Mouse (Mus musculus) ovary, postnatal 36 days (tissue): ENCODE measurements around the gene Pdgfa.

Source experiments
- DNase-seq: peaks from one replicate; pipeline ENCODE4 v3.0.0; 2022; ENCODE audit warnings: low spot score, mixed read lengths

The Pdgfa gene

GRCm38 (mm10) chr5:138953986-138954385 is 43.2 kb downstream of the Pdgfa start:
- DNase-seq, result no peak

GRCm38 (mm10) chr5:138952969-138953368 is 44.2 kb downstream of the Pdgfa start:
- DNase-seq, result no peak

GRCm38 (mm10) chr5:138951305-138951704 is 45.9 kb downstream of the Pdgfa start:
- DNase-seq, result no peak

GRCm38 (mm10) chr5:138949165-138949564 is 48.0 kb downstream of the Pdgfa start:
- no peak for DNase-seq

GRCm38 (mm10) chr5:138948031-138948980 is 48.9 kb downstream of the Pdgfa start:
- DNase-seq, result no peak

GRCm38 (mm10) chr5:138947487-138947886 is 49.7 kb downstream of the Pdgfa start:
- no peak for DNase-seq

GRCm38 (mm10) chr5:138946931-138947330 is 50.2 kb downstream of the Pdgfa start:
- DNase-seq, result no peak

- DNase-seq, result no peak
Measured at GRCm38 (mm10) chr5:138945011-138945410, 52.2 kb downstream of the Pdgfa start.

- DNase-seq, result no peak
Measured at GRCm38 (mm10) chr5:138944551-138944950, 52.6 kb downstream of the Pdgfa start.

- no peak for DNase-seq
Measured at GRCm38 (mm10) chr5:138941842-138942241, 55.3 kb downstream of the Pdgfa start.

GRCm38 (mm10) chr5:138940576-138940975 is 56.6 kb downstream of the Pdgfa start:
- no peak for DNase-seq

- DNase-seq, result no peak
Measured at GRCm38 (mm10) chr5:138938572-138939163, 58.5 kb downstream of the Pdgfa start.

GRCm38 (mm10) chr5:138936399-138937089 is 60.6 kb downstream of the Pdgfa start:
- DNase-seq, result no peak

GRCm38 (mm10) chr5:138934540-138934939 is 62.6 kb downstream of the Pdgfa start:
- no peak for DNase-seq

- no peak for DNase-seq
Measured at GRCm38 (mm10) chr5:138932460-138933432, 64.4 kb downstream of the Pdgfa start.

GRCm38 (mm10) chr5:138931836-138932235 is 65.3 kb downstream of the Pdgfa start:
- no peak for DNase-seq

GRCm38 (mm10) chr5:138929879-138930507 is 67.2 kb downstream of the Pdgfa start:
- DNase-seq, result no peak
